Mouse (Mus musculus): ENCODE measurements around the gene Clp1. TPM values are rescaled to one million over a fixed set of nuclear protein-coding genes. Genes with fewer than 3 reads are reported as not detected.

The Clp1 gene
- polyA plus RNA-seq, 1 experiment from 2014 or later, result 34.5 TPM

DNA sequence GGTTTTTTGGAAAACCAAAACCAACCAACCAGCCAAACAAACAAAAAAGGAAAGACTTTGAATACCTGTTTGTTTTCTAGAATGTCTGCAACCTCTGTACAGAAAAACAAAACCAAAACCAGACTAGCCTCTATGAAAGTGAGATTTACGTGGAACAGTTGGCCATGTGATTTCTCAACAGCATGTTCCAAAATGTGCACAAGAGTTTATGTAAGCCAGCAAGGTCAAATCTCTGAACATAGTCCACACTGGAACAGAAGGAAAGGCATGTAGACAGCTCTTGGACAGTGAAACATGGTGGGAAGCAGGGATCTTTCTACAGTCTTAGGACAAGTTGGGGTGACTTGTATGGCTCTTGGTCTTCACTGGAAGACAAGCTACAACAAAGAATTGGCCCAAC, 34.7 kb upstream of the Clp1 start:
- 82% methylated on average over 1 of the region's 1 CpGs for WGBS
- ATAC-seq (ENCODE audit: low FRiP score, low TSS enrichment), result no peak
- H3K9ac ChIP-seq (ENCODE audit: low read depth, low read length), result no peak overlapping the region
- H3K9me3 ChIP-seq (ENCODE audit: control insufficient read depth, low read length), result no peaks in the 10 kb centered on the region
- H3K4me2 ChIP-seq (replicated peaks; ENCODE audit: low read depth, low read length), result no peak overlapping the region
- H3K4me1 ChIP-seq (ENCODE audit: control insufficient read depth, insufficient read depth, low read length), result no peaks in the 10 kb centered on the region
- H3K36me3 ChIP-seq (ENCODE audit: control insufficient read depth, insufficient read depth, low read length), result no peaks in the 10 kb centered on the region; the same call in 1 of the 2 replicates
- H3K27me3 ChIP-seq (ENCODE audit: control insufficient read depth, insufficient read depth, low read length), result no peaks in the 10 kb centered on the region
- no peak overlapping the region for H3K4me3 ChIP-seq (ENCODE audit: low read length)
- H3K27ac ChIP-seq (ENCODE audit: low read depth, low read length), result no peak overlapping the region

DNA sequence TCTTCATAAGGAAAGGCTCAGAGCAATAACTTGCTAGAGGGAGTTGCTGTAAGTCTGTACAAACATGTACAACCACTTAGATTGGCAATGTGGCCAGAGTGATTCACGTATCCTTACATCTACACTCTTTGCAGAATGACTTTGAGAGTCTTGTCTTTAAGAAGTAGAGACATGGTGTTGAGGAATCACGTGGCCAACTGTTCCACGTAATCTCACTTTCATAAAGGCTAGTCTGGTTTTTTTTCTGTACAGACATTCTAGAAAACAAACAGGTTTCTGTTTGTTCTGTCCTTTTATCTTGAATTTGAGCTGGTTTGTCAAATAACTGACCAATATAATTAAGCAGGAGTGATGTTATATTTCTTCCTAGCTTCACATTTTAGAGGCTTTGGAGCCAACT, 34.2 kb upstream of the Clp1 start:
- no peaks in the 10 kb centered on the region for H3K36me3 ChIP-seq (ENCODE audit: control insufficient read depth, insufficient read depth, low read length)
- no peak overlapping the region for H3K9ac ChIP-seq (ENCODE audit: low read depth, low read length)
- WGBS, result 81% methylated on average over 3 of the region's 3 CpGs
- no peak overlapping the region for H3K27ac ChIP-seq (ENCODE audit: low read depth, low read length)
- H3K4me2 ChIP-seq (replicated peaks; ENCODE audit: low read depth, low read length), result no peak overlapping the region
- H3K27me3 ChIP-seq (ENCODE audit: control insufficient read depth, insufficient read depth, low read length), result no peaks in the 10 kb centered on the region
- no peaks in the 10 kb centered on the region for H3K9me3 ChIP-seq (ENCODE audit: control insufficient read depth, low read length)
- H3K4me1 ChIP-seq (ENCODE audit: control insufficient read depth, insufficient read depth, low read length), result no peaks in the 10 kb centered on the region
- no peak overlapping the region for H3K4me3 ChIP-seq (ENCODE audit: low read length)
- ATAC-seq (ENCODE audit: low FRiP score, low TSS enrichment), result no peak

DNA sequence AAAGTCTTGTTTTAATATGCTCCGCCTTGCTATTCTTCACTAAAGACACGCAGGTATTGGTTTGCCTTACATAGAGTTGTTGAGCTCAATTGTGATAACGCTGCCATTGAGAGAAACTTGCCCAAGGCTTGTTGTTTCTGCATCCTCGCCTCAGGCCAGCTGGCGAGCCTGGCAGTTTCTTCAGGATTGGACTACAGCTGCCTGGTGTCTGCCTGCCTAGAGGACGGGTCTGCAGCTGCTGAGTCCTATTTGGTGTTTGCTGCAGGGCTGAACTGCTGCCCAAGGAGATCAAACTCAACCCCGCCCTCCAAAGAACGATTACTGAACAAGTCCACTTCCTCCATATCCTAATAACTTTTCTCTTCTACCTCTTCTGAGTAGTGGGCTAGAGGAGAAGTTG, 33.6 kb upstream of the Clp1 start:
- Histone ChIP-seq H3K27ac (ENCODE audit: low read depth, low read length) (no peak overlapping the region), H3K4me2 (replicated peaks; ENCODE audit: low read depth, low read length) (no peak overlapping the region), H3K36me3 (ENCODE audit: control insufficient read depth, insufficient read depth, low read length) (no peaks in the 10 kb centered on the region), H3K27me3 (ENCODE audit: control insufficient read depth, insufficient read depth, low read length) (no peaks in the 10 kb centered on the region), H3K4me1 (ENCODE audit: control insufficient read depth, insufficient read depth, low read length) (no peaks in the 10 kb centered on the region), H3K9me3 (ENCODE audit: control insufficient read depth, low read length) (no peaks in the 10 kb centered on the region), H3K9ac (ENCODE audit: low read depth, low read length) (no peak overlapping the region), H3K4me3 (ENCODE audit: low read length) (no peak overlapping the region)
- no peak for ATAC-seq (ENCODE audit: low FRiP score, low TSS enrichment)
- WGBS, result 75% methylated on average over 8 of the region's 8 CpGs

DNA sequence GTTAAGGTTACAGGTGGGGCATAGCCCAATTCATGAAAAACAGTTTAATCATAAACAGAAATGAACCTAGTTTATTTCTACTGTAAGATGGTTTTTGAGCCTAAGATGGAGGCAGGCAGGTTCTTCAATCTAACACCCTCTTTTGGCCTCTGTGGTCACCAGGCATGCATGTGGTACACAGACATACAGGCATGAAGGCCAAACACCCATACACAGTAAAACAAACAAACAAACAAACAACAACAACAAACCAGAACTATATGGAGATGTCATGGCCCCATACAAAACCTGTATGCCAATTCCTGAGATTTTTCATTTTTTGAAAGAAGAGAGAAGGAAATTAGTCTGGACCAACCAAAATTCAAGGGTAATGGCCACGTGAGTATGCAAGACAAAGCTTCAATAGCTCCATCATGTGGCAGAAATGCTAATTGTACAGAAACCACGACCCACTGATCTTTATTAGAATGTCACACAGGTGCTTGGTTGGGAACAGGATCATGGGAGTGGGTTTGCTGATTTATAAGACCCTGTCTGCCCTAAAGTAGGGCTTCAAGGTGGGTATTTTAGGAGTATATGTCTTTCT, 31.5 kb upstream of the Clp1 start:
- Histone ChIP-seq H3K4me3 (ENCODE audit: low read length) (no peak overlapping the region), H3K36me3 (ENCODE audit: control insufficient read depth, insufficient read depth, low read length) (no peaks in the 10 kb centered on the region), H3K27ac (ENCODE audit: low read depth, low read length) (no peak overlapping the region), H3K4me1 (ENCODE audit: control insufficient read depth, insufficient read depth, low read length) (no peaks in the 10 kb centered on the region), H3K9ac (ENCODE audit: low read depth, low read length) (no peak overlapping the region), H3K27me3 (ENCODE audit: control insufficient read depth, insufficient read depth, low read length) (no peaks in the 10 kb centered on the region), H3K4me2 (replicated peaks; ENCODE audit: low read depth, low read length) (no peak overlapping the region), H3K9me3 (ENCODE audit: control insufficient read depth, low read length) (no peaks in the 10 kb centered on the region)
- WGBS, result 1% methylated on average over 2 of the region's 2 CpGs
- ATAC-seq (ENCODE audit: low FRiP score, low TSS enrichment), result peak; percentile 61; the same call in 1 of the 2 replicates

DNA sequence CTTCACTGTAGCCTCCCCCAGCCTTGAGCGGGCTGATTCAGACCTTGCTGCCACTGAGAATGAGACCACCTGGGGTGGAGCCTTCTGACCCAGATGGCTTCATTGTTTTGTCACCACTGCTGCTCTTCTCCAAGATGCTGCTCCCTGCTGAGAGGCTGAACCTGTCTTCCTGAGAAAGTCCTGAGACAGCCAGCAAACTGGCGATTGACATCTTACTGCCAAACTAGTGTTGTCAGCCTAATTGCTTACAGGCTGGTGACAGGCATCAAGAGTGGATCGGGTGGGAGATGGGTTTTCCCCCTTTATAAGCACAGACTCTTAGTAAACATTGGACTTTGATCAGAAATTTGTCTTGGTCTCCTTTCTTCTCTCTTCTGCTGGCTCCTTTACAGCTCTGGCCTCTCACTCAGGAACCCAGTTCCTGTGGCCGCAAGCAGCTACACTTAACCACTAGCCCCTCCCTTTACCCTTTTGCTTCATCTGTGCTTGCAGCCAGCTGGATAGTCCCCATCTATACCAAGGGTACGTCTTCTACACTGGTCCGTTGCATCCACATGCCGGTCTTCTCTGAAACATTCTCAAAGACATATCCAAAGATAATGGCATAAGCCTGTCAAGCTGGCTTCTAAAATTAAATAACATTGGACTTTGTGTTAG, 30.0 kb upstream of the Clp1 start:
- Histone ChIP-seq H3K4me3 (ENCODE audit: low read length) (no peak overlapping the region), H3K9me3 (ENCODE audit: control insufficient read depth, low read length) (no peaks in the 10 kb centered on the region), H3K9ac (ENCODE audit: low read depth, low read length) (no peak overlapping the region), H3K36me3 (ENCODE audit: control insufficient read depth, insufficient read depth, low read length) (no peaks in the 10 kb centered on the region), H3K4me2 (replicated peaks; ENCODE audit: low read depth, low read length) (no peak overlapping the region), H3K4me1 (ENCODE audit: control insufficient read depth, insufficient read depth, low read length) (no peaks in the 10 kb centered on the region), H3K27me3 (ENCODE audit: control insufficient read depth, insufficient read depth, low read length) (no peaks in the 10 kb centered on the region), H3K27ac (ENCODE audit: low read depth, low read length) (no peak overlapping the region)
- no peak for ATAC-seq (ENCODE audit: low FRiP score, low TSS enrichment)
- WGBS, result 57% methylated on average over 7 of the region's 7 CpGs

DNA sequence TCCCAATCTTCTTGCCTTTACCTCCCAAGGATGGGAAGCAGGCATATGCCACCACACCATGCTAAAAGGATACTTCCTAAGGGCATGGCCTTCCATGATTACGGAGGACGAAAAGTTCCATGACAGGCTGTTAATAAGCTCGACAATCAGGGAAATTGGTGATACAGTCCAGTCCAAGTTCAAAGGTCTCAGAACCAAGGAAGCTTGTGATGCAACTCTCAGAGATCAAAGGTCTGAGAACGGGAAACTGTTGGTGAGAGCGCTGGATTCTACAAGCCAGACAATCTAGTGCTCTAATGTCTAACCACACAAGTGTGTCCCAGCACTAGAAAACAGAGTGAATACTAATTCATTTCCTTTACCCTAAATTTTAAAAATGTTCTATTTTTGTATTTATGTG, 29.1 kb upstream of the Clp1 start:
- Histone ChIP-seq H3K4me3 (ENCODE audit: low read length) (no peak overlapping the region), H3K4me1 (ENCODE audit: control insufficient read depth, insufficient read depth, low read length) (no peaks in the 10 kb centered on the region), H3K4me2 (replicated peaks; ENCODE audit: low read depth, low read length) (no peak overlapping the region), H3K36me3 (ENCODE audit: control insufficient read depth, insufficient read depth, low read length) (no peaks in the 10 kb centered on the region), H3K9ac (ENCODE audit: low read depth, low read length) (no peak overlapping the region), H3K27me3 (ENCODE audit: control insufficient read depth, insufficient read depth, low read length) (no peaks in the 10 kb centered on the region), H3K27ac (ENCODE audit: low read depth, low read length) (no peak overlapping the region), H3K9me3 (ENCODE audit: control insufficient read depth, low read length) (no peaks in the 10 kb centered on the region)
- WGBS, result 78% methylated on average over 5 of the region's 5 CpGs
- ATAC-seq (ENCODE audit: low FRiP score, low TSS enrichment), result no peak

DNA sequence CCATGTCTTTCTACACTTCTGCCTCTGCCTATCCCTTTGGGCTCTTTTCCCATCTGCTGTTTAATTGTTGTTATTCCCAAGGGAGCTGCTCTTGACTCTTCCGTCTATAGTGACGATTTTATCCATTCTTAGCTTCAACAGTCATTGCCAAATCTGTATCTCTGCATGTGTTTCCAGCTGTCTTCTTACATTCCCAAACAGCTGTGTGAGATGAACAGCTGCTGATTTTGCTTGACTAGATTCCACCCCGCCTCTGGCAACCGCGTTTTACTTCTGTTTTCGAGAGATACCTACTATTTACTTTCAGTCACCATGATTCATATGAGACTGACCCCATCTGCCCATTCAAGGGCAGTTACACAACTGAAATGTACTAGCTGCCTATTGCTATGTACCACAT, 23.0 kb upstream of the Clp1 start:
- ATAC-seq (ENCODE audit: low FRiP score, low TSS enrichment), result no peak
- no peak overlapping the region for H3K9ac ChIP-seq (ENCODE audit: low read depth, low read length)
- no peaks in the 10 kb centered on the region for H3K36me3 ChIP-seq (ENCODE audit: control insufficient read depth, insufficient read depth, low read length)
- H3K9me3 ChIP-seq (ENCODE audit: control insufficient read depth, low read length), result no peaks in the 10 kb centered on the region
- WGBS, result 56% methylated on average over 6 of the region's 6 CpGs
- no peak overlapping the region for H3K4me3 ChIP-seq (ENCODE audit: low read length)
- H3K4me2 ChIP-seq (replicated peaks; ENCODE audit: low read depth, low read length), result no peak overlapping the region
- H3K27ac ChIP-seq (ENCODE audit: low read depth, low read length), result no peak overlapping the region
- H3K27me3 ChIP-seq (ENCODE audit: control insufficient read depth, insufficient read depth, low read length), result no peaks in the 10 kb centered on the region
- no peaks in the 10 kb centered on the region for H3K4me1 ChIP-seq (ENCODE audit: control insufficient read depth, insufficient read depth, low read length)

DNA sequence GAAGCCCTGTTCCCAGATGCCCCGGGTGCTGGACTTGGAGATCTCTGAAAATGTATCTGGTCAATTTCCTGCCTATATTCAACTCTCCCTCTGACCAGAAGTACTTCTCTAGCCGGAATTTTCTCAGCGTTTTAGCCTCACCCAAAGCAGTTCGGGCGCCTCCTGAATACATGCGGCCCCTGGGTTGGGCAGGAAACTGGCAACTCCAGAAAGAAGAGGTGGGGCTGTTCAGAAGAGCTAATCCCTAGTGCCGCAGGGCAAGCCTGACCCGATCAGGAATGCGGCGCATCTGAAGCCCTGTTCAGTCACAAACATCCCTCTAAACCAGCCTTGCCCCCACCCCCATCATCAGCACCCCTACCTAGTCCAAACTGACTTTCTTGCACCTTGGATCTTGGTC, 17.0 kb upstream of the Clp1 start:
- H3K9me3 ChIP-seq (ENCODE audit: control insufficient read depth, low read length), result no peaks in the 10 kb centered on the region
- peak overlapping the region; percentile 99 for H3K27ac ChIP-seq (ENCODE audit: low read depth, low read length)
- WGBS, result 2% methylated on average over 10 of the region's 10 CpGs
- peak overlapping the region; percentile 97 for H3K4me2 ChIP-seq (replicated peaks; ENCODE audit: low read depth, low read length)
- H3K9ac ChIP-seq (ENCODE audit: low read depth, low read length), result peak overlapping the region; percentile 97; the same call in 1 of the 2 replicates
- peak; percentile 18 for ATAC-seq (ENCODE audit: low FRiP score, low TSS enrichment)
- H3K4me3 ChIP-seq (ENCODE audit: low read length), result peak overlapping the region; percentile 77
- peaks cover 18% of the 10 kb centered on the region for H3K36me3 ChIP-seq (ENCODE audit: control insufficient read depth, insufficient read depth, low read length)
- H3K4me1 ChIP-seq (ENCODE audit: control insufficient read depth, insufficient read depth, low read length), result peaks cover 30% of the 10 kb centered on the region
- no peaks in the 10 kb centered on the region for H3K27me3 ChIP-seq (ENCODE audit: control insufficient read depth, insufficient read depth, low read length)

DNA sequence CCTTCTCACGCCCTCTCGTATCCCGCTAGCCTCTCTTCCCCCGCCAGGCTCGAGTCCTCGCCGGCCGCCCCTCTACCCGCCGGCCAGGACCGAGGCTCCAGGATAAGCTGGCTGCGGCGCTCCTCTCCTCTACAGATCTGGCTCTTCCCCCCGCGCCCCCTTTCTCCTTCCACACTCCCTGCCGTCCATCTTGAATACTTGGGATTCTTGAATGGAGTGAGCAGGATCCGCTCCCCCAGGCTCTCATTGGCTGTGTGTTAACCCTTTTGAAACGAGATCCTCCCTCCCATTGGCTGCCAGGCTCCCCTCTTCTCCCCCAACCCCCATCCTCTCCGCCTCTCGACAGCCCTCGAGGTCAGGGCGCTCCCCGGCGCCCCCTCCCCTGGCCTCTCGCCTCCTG, 16.4 kb upstream of the Clp1 start, which contains the start of gene Gm19426:
Gene Gm19426 (minus strand): TSS at position 95 of the 400 bp plus-strand sequence.
- H3K27me3 ChIP-seq (ENCODE audit: control insufficient read depth, insufficient read depth, low read length), result no peaks in the 10 kb centered on the region
- H3K27ac ChIP-seq (ENCODE audit: low read depth, low read length), result peak within 1 kb of the TSS; percentile 99
- H3K4me1 ChIP-seq (ENCODE audit: control insufficient read depth, insufficient read depth, low read length), result peaks cover 36% of the 10 kb centered on the region
- 0% methylated on average over 23 of the region's 25 CpGs for WGBS
- peak within 1 kb of the TSS; percentile 77 for H3K4me3 ChIP-seq (ENCODE audit: low read length)
- ATAC-seq (ENCODE audit: low FRiP score, low TSS enrichment), result peak; percentile 85
- no peaks in the 10 kb centered on the region for H3K9me3 ChIP-seq (ENCODE audit: control insufficient read depth, low read length)
- H3K4me2 ChIP-seq (replicated peaks; ENCODE audit: low read depth, low read length), result peak within 1 kb of the TSS; percentile 97
- H3K9ac ChIP-seq (ENCODE audit: low read depth, low read length), result peak within 1 kb of the TSS; percentile 97
- peaks cover 18% of the 10 kb centered on the region for H3K36me3 ChIP-seq (ENCODE audit: control insufficient read depth, insufficient read depth, low read length)
